Mouse (Mus musculus) MEL (cell line): ENCODE measurements around the gene Gm11213.
A peak's percentile ranks its signal among the peaks of the same experiment; 100 is the strongest.

Source experiments
- BHLHE40 ChIP-seq: IDR thresholded peaks from 2 replicates; pipeline ENCODE4 v1.6.1; 2012; ENCODE audit warnings: low read depth, mild to moderate bottlenecking, inconsistent platforms, low read length, improper control_type of control experiment, borderline replicate concordance
- CTCF ChIP-seq, 3 experiments: IDR thresholded peaks in 2 of 3; conservative IDR thresholded peaks in 1 of 3; 2 replicates each; pipeline ENCODE4 v1.5.1; 2011 to 2012; ENCODE audit warnings: low read length in 3 of 3, low read depth in 2 of 3, mild to moderate bottlenecking in 2 of 3, improper control_type of control experiment in 1 of 3, inconsistent platforms in 1 of 3, mixed read lengths in 1 of 3, moderate library complexity in 1 of 3; ENCODE audit not compliant: control insufficient read depth in 1 of 3, insufficient read depth in 1 of 3, poor library complexity in 1 of 3, severe bottlenecking in 1 of 3
- MAX ChIP-seq: IDR thresholded peaks from 2 replicates; pipeline ENCODE4 v1.6.1; 2011; ENCODE audit warnings: low read length, improper control_type of control experiment
- MEF2A ChIP-seq: IDR thresholded peaks from 2 replicates; pipeline ENCODE4 v1.6.1; 2014; ENCODE audit warnings: low read depth, mild to moderate bottlenecking, inconsistent platforms, low read length, improper control_type of control experiment; ENCODE audit not compliant: poor library complexity, insufficient replicate concordance, severe bottlenecking; ENCODE audit errors: extremely low read depth
- MYC ChIP-seq: IDR thresholded peaks from 2 replicates; pipeline ENCODE4 v1.6.1; 2011; ENCODE audit warnings: low read depth, mild to moderate bottlenecking, low read length, improper control_type of control experiment, moderate library complexity
- POLR2A ChIP-seq, 2 experiments: IDR thresholded peaks; 2 replicates each; pipeline ENCODE4 v1.6.1; 2011 to 2012; ENCODE audit warnings: low read length in 2 of 2, mild to moderate bottlenecking in 2 of 2, control low read depth in 1 of 2, improper control_type of control experiment in 1 of 2, low read depth in 1 of 2, moderate library complexity in 1 of 2; ENCODE audit not compliant: control insufficient read depth in 1 of 2, insufficient read depth in 1 of 2, poor library complexity in 1 of 2
- POLR2AphosphoS5 ChIP-seq: IDR thresholded peaks from 2 replicates; pipeline ENCODE4 v1.6.1; 2012; ENCODE audit warnings: low read depth, borderline replicate concordance, mild to moderate bottlenecking, inconsistent platforms, low read length, moderate library complexity, mixed read lengths
- TAL1 ChIP-seq: IDR thresholded peaks from 2 replicates; pipeline ENCODE4 v1.6.1; 2012; ENCODE audit warnings: mild to moderate bottlenecking, inconsistent platforms, low read length, moderate library complexity, mixed read lengths
- ZC3H11A ChIP-seq: IDR thresholded peaks from 2 replicates; pipeline ENCODE4 v1.6.1; 2012; ENCODE audit warnings: low read depth, mild to moderate bottlenecking, inconsistent platforms, low read length, improper control_type of control experiment
- ZKSCAN1 ChIP-seq: IDR thresholded peaks from 2 replicates; pipeline ENCODE4 v1.6.1; 2012; ENCODE audit warnings: low read depth, mild to moderate bottlenecking, inconsistent platforms, low read length, improper control_type of control experiment, moderate library complexity

- TF ChIP-seq CTCF (IDR thresholded peaks at IDR 0.05 in 2 of 3, conservative IDR thresholded peaks at IDR 0.05 in 1 of 3; ENCODE audit: control insufficient read depth in 1 of 3, insufficient read depth in 1 of 3, low read depth in 2 of 3, low read length in 3 of 3, poor library complexity in 1 of 3, severe bottlenecking in 1 of 3) (peak; percentile 14 to 51 (median 16); a peak in 4 of 6 replicates), ZC3H11A (no peak), MAX (no peak), POLR2AphosphoS5 (no peak), MEF2A (no peak), POLR2A (IDR thresholded peaks at IDR 0.05; ENCODE audit: control insufficient read depth in 1 of 2, insufficient read depth in 1 of 2, low read depth in 1 of 2, low read length in 2 of 2, poor library complexity in 1 of 2) (no peak), ZKSCAN1 (no peak), MYC (no peak), TAL1 (no peak), BHLHE40 (no peak)
These were observed 17.3 kb upstream of the Gm11213 start, which contains the start of gene Tex48 for GRCm38 (mm10) chr4:63622378-63622835.
